Mouse (Mus musculus): ENCODE measurements around the gene Trak1.

Trak1 gene

DNA sequence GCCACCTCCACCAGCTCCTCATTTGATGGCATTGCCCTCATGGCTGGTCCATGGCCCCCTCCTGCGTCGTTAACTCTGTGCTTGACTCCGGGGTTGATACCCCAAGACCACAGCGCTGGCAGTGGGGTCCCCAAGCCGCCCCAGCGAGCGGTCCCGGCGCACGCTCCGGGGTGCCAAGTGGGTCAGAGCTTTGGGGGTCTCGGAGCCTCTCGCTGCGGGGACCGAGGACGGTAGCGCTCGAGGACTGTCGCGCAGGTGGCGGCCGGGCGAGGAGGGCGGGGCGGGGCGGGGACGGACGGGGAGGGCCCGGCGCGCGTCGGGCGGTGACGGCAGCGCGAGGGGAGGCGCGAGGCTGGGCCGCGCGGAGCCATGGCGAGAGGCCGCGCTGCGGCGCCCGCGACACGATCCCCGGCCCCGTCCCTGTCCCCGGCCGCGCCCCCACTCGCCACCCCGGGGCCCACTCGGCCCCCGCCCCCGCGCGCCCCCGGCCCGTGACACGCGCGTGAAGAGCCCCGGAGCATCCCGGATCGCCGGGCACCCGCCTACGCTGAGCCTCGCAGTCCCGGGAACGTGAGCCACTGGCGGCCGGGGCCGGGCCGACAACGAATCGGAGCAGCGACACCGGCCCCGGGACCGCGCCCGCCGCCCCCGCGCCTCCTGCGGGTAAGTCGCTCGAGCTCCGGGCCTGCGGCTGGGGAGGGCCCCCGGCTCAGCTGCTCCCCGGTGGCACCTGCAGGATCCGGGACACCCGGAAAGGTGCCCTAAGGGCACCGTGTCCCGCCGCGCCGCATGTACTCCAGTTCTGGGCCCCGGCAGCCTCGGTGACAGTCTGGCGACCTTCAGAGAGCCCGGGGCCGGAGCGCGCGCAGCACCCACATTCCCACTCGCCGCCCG, at the start of gene Trak1:
Trak1 (plus strand) TSS at position 332 of the 894 bp plus-strand sequence.
- DNase-seq (ENCODE audit: low read depth): no peak

DNA sequence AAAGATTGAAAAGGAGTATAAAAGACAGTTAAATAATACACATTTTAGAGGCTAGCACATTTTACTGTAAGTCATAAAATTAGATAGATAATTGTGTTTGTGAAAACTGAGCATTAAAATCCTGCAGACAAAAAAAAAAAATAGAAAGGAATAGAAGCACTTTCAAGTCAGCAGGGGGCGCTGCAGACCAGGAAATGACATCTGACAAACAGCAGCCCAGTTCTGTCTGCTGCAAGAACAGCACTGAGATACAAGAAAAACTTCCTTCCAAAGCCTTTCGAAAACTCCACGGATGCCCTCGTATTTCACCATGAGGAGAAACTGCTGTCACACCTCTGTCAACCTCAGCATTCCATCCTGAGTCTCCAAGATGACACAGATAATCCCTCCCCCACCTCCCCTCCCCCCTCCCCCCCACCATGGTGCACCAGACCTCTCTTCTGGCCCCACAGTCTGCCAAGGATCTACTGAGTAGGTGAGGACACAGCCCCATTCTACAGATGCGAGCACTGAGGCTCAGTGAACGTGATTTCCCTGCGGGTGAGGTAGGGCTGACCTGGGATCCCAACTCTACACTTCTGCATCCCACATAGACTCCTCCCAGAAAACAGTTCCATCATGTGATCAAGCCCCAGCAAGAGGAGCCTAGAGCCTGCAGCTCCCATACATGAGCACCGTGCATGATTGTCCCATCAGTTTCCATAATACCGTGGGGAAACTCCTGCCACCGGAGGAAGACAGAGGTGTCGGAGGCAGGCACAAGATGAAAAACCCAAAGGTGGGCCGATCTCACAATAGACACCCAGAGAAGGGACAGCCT, 49.1 kb upstream of the Trak1 start:
- peak; percentile 79 for DNase-seq (ENCODE audit: low read depth)

DNA sequence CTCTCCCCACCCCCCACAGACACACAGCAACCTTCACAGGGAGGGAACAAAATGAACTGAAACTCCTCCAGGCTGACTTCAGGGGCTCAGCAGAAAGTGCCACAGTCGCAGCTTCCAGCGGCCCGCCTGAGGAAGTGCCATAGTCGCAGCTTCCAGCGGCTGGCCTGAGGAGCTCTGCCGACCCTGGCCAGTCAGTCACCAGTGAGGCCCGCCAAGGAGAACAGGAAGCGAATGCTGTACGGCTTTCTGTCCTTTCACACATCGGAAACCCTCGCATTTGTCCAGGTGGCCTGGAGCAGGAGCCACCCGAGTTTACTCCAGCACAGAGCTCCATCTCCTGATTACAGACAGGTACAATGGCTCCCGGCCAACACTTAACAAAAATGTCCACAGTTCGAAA, 47.5 kb upstream of the Trak1 start:
- no peak for DNase-seq (ENCODE audit: low read depth)

DNA sequence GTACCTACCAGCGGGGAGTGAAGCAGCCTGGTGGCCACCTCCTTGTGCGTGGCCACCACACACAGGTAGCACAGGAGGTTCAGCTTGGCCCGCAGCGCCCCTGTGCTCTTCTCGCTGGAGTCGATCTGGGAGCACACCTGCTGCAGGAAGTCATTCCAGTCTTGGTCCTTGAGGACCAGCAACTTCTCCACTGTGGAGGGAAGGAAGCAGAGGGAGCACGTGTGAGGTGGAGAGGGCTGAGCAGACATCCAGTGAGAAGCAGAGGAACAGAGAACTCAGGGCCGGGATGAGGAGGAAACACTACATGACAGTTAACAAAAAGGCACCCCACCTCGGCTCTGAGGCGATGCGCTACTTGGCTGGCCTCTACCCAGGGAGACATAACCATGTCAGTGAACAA, 46.4 kb upstream of the Trak1 start:
- no peak for DNase-seq (ENCODE audit: low read depth)

DNA sequence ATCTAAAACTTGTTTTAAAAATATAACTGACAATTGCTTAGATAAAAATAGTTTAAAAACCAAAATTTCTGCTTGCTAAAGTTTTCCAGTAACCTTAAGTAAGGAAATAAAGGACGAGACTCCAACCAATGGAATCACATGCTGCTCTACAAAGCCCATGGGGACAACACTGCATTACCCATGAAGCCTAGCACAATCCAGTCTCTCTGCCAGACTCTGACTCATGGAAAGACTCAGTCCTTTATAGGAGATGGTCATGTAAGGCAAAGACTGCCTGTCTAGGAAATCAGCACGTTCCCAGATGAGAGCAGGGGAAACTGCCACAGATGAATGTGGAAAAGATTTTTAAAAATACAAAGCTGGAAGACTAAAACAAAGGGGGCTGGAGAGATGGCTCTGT, 43.3 kb upstream of the Trak1 start:
- DNase-seq (ENCODE audit: low read depth): no peak

DNA sequence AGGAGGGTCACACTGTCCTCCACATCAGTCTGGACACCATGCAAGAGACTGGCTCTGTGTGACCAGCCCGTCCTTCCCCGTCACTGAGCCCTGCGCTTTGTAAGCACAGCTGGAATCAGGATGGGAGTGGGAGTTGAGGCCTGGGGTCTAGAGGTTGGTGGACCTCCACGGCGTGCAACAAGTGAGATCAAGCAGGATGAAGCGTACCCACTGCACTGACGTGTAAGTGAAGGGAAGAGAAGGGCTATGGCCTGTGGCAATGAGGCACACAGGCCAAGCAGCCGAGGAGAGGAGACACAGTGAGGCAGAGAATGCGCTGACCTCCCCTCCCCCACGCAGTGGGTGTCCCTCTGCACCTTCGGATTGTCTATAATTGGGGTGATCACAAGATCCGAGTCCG, 42.5 kb upstream of the Trak1 start:
- DNase-seq (ENCODE audit: low read depth): no peak

DNA sequence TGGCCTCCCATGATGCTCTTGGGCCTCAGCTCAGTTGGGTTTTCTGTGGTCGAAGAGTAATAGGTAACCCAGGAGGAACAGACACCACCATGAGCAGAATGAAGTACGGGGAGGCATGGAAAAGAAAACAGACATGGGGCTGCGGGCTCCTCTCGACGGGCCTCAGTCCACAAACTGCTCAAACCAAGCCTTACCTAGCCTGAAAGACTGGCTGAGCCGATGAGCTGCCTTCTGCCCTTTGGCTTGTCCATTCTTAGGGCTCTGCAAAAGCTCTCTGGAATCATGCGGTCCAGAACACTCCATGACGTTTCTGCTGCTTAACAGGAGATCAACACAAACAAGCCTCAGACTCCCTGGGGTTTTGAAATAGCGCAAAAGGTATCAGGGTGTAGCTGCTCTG, 40.2 kb upstream of the Trak1 start:
- DNase-seq (ENCODE audit: low read depth): no peak

DNA sequence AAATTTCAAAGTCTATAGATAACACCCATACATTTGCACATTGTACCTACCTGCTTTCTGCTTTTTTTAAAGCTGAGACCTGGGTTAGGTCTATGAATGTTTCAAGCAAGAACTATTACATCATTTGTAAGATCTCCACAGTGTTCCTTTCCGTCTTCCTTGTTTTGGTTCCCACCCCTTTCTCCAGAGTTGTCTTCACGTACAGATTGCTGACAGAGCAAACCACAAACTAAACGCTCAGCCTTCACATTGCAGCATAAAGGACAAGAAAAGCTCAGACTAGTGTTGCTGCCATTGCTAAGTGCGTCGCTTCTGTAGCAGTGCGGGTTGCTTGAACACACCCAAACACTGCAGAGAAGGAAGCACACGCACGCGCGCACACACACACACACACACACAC, 32.0 kb upstream of the Trak1 start:
- no peak for DNase-seq (ENCODE audit: low read depth)

DNA sequence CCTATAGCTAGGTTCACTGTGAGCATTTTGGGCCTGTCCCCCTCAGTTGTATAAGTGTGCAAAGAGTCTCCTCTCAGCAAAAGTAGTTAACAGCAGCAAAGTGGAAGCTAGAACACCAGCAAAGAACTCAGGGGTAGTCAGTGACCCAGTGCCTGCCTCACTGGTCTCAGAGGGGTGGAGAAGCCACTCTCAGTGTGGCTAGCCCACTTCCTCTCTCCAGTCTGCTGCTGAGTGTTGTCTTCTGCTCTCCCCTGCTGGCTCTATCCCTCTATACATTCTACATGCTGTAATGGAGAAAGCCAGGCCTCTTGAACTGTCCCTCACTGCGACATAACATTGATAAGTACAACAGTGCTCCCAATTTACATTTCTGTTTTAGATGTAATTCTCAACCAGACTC, 26.2 kb upstream of the Trak1 start:
- DNase-seq (ENCODE audit: low read depth): no peak

DNA sequence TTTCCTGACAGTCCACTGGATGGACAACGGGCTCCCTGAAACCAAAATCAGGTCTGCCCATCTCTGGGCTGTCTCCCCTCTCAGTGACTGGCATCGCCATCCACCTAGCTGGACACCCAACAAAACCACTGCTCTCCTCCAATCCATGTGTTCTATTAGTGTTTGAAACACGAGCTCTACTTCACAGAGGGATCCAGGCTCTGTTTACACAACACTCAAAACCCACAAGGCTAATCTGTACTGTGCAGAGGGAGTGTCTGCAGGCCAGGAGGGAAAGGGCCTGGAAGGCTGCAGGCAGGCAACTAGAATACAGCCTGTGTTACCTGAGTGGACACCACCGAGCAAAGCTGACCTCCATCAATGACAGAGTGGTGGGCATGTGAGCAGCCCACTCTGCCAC, 25.7 kb upstream of the Trak1 start:
- DNase-seq (ENCODE audit: low read depth): no peak

DNA sequence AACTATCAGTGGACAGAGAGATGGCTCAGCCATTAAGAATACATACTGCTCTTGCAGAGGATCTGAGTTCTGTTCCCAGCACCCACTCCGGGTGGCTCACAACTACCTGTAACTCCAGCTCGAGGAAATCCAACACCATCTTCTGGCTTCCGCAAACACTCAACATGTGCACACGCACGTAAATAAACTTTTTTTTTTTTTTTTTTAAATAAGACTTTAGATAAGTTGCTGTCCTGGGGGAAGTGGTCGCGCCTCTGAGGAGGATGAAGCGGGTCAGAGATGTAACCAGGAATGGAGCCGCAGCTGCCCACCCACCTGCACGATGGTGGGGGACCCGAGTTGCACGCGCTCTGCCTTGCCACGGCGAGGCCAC, 20.6 kb upstream of the Trak1 start:
- DNase-seq (ENCODE audit: low read depth): no peak

DNA sequence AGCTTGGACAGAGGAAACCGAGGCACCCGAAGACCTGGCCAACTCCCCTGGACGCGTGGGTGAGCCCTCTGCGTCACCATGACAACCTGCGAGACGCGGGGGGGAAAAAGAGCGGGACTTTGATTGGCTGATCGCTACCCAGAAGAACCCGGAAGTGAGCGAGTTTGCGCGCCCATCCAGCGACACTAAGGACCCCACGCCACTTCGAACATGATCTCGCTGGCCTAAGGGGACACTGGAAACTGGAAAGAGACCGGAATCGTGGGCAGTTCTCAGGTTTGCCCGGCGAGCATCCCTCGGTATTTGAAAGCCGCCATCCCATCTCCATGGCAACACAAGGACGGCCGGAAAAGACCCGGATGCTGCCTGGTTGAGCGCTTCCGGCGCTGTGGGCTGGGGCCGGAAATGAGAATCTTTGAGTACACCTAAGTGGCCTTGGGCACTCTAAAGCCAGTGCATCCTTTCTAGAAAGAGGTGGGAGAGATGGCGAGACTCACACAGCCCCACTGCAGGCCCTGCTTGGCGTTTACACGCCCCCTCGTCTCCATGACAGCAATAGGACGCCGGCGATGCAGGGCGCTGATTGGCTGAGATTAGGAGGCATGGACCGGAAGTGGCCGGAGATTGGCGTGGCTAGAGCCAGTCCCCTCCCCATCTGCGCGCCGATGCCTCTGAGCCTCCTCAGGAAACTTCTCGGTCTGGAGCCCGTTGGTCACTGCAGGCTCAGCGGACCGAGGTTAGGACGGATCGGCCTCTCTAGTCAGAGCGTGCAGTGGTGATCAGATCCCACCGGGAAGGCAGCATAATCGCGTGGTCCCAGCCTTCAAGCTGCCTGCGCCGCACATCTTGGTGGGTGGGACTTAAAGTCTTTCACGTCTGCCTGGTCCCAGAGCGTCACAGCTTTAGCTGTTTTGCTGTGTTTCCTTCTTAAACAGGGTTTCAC, 19.9 kb upstream of the Trak1 start, which contains the start of gene Ulk4:
Ulk4 (minus strand) TSS at position 80 of the 943 bp plus-strand sequence.
- DNase-seq (ENCODE audit: low read depth): peak; percentile 84

DNA sequence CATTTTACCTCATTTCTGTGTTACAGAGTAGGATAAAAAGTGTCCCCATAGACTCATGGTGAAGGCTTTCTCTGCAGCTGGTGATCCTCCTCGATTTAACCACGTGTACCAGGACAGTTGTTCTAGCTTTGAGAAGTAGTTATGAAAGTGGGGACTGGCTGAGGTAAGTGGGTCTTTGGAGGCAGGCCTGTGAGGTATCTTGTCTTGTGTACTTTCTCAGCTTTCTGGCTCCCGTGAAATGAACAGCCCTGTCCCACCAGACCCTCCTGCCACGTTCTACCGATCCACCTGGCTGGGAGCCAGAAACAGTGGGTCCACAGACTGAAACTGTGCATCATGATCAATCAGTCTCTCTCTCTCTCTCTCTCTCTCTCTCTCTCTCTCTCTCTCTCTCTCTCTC, 18.1 kb upstream of the Trak1 start:
- DNase-seq (ENCODE audit: low read depth): no peak

DNA sequence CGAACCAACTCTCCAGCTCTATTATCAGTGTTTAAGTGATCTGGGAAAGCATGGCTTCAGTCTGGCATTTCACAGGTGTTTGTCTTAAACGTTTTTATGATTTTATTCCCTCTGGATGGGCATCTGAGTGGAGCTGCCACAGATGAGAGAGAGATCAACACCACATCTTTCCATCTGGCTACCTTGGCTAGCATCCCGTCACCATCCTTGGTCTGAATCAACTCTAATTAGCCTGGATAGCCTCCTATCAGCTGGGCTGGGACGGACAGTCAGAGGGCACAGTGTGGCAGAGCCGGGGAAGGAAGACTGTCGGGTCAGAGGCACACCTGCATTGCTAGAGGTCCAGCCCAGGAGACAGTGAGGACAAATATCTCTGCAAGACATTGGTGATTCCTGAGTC, 15.4 kb upstream of the Trak1 start:
- DNase-seq (ENCODE audit: low read depth): no peak

DNA sequence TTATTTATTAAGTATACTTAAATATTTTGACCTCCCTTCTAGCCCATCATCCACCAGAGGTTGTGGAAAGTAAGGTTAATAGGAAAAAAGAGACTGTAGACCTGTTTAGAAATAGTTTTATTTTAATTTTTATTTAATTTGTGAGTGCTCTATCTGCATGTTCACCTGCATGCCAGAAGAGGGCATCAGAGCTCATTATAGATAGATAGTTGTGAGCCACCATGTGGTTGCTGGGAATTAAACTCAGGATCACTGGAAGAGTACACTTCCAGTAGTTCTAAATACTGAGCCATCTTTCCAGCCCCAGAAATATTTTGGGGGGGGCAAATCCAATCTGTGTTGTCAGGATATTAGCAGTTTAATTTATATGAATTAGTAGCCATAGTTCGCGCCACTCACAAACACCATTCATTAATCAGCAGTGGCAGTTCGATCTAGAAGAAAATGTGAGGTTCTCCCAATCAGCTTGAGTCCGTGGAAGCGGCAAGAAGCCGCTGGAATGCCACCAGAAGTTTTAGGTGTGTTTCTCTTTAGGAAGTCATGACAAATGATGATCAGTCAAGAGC, 13.6 kb upstream of the Trak1 start:
- no peak for DNase-seq (ENCODE audit: low read depth)

DNA sequence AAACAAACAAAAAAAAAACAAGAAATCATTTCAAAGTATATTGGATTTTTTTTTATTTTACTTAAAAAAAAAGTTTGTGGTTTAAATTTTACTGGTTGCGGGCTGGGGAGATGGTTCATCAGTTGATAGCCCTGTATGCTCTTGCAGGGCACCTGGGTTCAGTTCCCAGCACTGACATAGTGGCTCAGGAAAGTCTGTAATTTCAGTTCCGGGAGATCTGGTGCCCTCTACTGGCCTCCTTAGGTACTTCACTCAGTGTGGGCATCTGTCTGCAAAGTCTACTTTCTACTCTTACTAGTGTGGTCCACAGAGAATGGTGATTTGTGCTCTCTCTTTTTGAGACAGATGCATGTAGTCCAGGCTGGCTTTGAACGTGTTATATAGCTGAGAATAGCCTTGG, 12.9 kb upstream of the Trak1 start:
- DNase-seq (ENCODE audit: low read depth): no peak

DNA sequence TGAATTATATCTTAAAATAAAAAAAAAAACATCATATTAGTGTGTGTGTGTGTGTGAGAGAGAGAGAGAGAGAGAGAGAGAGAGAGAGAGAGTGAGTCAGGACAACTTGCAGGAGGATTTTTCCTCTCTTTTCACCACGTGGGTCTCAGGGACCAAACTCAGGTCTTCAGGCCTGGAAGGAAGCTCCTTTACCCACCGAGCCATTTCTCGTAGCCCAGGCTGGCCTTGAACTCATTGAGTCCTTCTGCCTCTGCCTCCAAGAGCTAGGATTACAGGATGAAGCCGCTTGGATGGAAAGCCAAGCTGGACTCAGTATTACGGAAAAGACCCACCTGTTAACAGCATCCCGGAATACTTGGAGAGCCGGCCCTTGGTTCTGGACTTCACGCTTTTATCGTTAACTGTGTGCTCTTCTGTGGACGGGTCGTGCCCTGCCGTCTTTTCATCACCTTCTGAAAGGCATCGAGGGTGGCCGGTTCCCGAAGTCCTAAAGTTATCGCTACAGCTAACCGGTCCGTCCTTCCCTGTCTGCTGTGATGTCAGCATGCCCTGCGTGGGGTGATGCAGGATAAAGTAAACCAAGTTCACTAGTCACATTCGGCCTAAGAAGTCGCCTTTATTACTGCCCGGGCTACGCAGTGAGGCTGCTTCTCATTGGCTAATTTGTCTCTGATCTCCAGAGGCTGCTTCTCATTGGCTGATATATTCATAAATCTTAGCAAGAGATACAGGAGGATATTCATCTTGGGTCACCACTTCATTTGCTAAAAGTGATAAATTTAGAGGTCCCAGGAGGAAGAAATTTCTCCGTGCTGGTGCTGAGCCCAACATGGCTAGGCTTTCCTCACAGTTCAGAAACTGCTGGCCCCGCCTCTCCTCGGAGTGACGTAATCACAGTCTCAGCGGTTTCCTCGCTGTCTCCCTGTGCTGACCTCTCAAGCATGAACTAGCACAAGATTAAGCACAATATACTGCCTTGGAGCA, 11.7 kb upstream of the Trak1 start:
- no peak for DNase-seq (ENCODE audit: low read depth)

DNA sequence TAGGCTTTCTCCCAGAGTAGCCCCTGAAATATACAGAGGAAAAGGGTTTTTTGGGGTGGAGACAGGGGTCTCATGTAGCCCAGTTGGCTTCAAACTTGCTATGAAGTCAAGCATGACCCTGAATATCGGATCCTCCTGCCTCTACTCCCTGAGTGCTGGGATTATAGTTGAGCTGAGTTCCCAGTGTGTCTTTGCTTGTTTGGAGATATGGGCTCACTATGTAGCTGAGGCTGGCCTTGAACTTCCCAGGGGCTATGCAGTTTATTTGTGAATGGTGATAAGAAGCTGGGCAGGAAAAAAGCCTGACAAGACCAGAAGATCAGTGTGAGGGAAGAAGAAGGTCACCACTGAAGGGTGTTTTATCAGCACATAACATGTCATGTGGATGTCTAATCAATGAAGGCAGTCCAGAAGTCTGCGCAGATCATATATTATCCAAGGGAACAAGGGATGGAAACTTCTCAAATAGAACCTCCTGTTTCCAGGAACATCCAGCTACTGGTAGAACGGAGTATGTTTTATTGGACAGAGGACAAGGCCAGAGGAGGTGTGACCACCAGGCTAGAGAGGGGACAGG, 10.9 kb upstream of the Trak1 start:
- no peak for DNase-seq (ENCODE audit: low read depth)

DNA sequence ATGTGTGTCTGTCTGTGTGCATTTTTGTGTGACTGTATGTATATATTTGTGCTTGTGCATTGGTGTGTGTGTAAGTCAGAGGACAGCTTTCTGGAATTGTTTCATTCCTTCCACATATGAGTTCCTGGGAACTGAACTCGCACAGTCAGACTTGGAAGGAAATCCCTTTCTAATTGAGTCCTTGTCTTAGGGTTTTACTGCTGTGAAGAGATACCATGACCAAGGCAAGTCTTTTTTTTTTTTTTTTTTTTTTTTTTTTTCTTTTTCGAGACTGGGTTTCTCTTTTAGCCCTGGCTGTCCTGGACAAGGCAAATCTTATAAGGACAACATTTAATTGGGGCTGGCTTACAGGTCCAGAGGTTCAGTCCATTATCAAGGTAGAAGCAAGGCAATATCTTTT, 6.0 kb upstream of the Trak1 start:
- no peak for DNase-seq (ENCODE audit: low read depth)

DNA sequence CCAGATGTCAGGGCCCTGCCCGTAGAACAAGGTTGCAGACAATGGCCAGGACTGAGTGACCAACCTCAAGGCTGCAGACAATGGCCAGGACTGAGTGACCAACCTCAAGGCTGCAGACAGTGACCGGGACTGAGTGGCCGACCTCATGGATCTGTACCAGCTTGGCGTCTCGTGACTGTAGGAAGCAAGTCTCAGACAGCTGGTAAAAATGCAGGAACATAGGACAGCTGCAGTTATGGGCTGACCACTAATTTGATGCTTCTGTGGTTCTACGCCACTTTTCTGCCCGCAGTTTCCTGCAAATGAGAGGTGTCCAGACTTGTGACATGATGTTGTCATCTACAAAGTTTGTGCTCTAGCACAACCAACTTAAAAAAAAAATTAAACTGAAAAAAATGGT, 4.1 kb upstream of the Trak1 start:
- DNase-seq (ENCODE audit: low read depth): no peak

Measured in c-Kit-positive CD71-negative TER-119-negative erythroid progenitor cells, embryonic 14.5 days (primary cell).